Mouse (Mus musculus): Measurements from ENCODE around the gene Gm10198. TPM values are rescaled to one million over a fixed set of nuclear protein-coding genes. Genes with fewer than 3 reads are reported as not detected.

Gm10198 gene
- polyA plus RNA-seq, 1 experiment: not detected

GRCm38 (mm10) chr13:111580054-111580453 lies 12.5 kb upstream of the Gm10198 start:
- no peak overlapping the region for H3K27ac ChIP-seq (ENCODE audit: insufficient read depth, low read length)
- H3K4me1 ChIP-seq (ENCODE audit: control insufficient read depth, insufficient read depth, low read length): no peaks in the 10 kb centered on the region
- H3K4me3 ChIP-seq (ENCODE audit: insufficient read depth, low read length): no peak overlapping the region
- TF ChIP-seq CTCF (IDR thresholded peaks at IDR 0.05; ENCODE audit: extremely low read depth, insufficient read depth, low read length) (no peak), POLR2A (IDR thresholded peaks at IDR 0.05; ENCODE audit: extremely low read depth, insufficient read depth, low read length) (no peak)

- TF ChIP-seq CTCF (IDR thresholded peaks at IDR 0.05; ENCODE audit: extremely low read depth, insufficient read depth, low read length) (no peak), POLR2A (IDR thresholded peaks at IDR 0.05; ENCODE audit: extremely low read depth, insufficient read depth, low read length) (no peak)
- Histone ChIP-seq H3K27ac (ENCODE audit: insufficient read depth, low read length) (no peak overlapping the region), H3K4me3 (ENCODE audit: insufficient read depth, low read length) (no peak overlapping the region), H3K4me1 (ENCODE audit: control insufficient read depth, insufficient read depth, low read length) (no peaks in the 10 kb centered on the region)
Observed at GRCm38 (mm10) chr13:111598111-111598510, 5.5 kb downstream of the Gm10198 start.

- TF ChIP-seq POLR2A (IDR thresholded peaks at IDR 0.05; ENCODE audit: extremely low read depth, insufficient read depth, low read length) (no peak), CTCF (IDR thresholded peaks at IDR 0.05; ENCODE audit: extremely low read depth, insufficient read depth, low read length) (no peak)
- no peaks in the 10 kb centered on the region for H3K4me1 ChIP-seq (ENCODE audit: control insufficient read depth, insufficient read depth, low read length)
Observed at GRCm38 (mm10) chr13:111601383-111601782, 8.8 kb downstream of the Gm10198 start.

GRCm38 (mm10) chr13:111604826-111605225 lies 12.2 kb downstream of the Gm10198 start:
- Histone ChIP-seq H3K27ac (ENCODE audit: insufficient read depth, low read length) (no peak overlapping the region), H3K4me3 (ENCODE audit: insufficient read depth, low read length) (no peak overlapping the region), H3K4me1 (ENCODE audit: control insufficient read depth, insufficient read depth, low read length) (no peaks in the 10 kb centered on the region)
- TF ChIP-seq CTCF (IDR thresholded peaks at IDR 0.05; ENCODE audit: extremely low read depth, insufficient read depth, low read length): no peak
- no peak for TF ChIP-seq POLR2A (IDR thresholded peaks at IDR 0.05; ENCODE audit: extremely low read depth, insufficient read depth, low read length)

More at GRCm38 (mm10) chr13:111601383-111601782, 8.8 kb downstream of the Gm10198 start:
- Histone ChIP-seq H3K4me3 (ENCODE audit: insufficient read depth, low read length) (no peak overlapping the region), H3K27ac (ENCODE audit: insufficient read depth, low read length) (no peak overlapping the region)

GRCm38 (mm10) chr13:111616168-111617125 lies 23.9 kb downstream of the Gm10198 start:
- H3K27ac ChIP-seq (ENCODE audit: insufficient read depth, low read length): no peak overlapping the region
- no peaks in the 10 kb centered on the region for H3K4me1 ChIP-seq (ENCODE audit: control insufficient read depth, insufficient read depth, low read length)
- no peak overlapping the region for H3K4me3 ChIP-seq (ENCODE audit: insufficient read depth, low read length)
- TF ChIP-seq POLR2A (IDR thresholded peaks at IDR 0.05; ENCODE audit: extremely low read depth, insufficient read depth, low read length): no peak
- TF ChIP-seq CTCF (IDR thresholded peaks at IDR 0.05; ENCODE audit: extremely low read depth, insufficient read depth, low read length): no peak

- no peak overlapping the region for H3K4me3 ChIP-seq (ENCODE audit: insufficient read depth, low read length)
- no peak for TF ChIP-seq CTCF (IDR thresholded peaks at IDR 0.05; ENCODE audit: extremely low read depth, insufficient read depth, low read length)
- no peak for TF ChIP-seq POLR2A (IDR thresholded peaks at IDR 0.05; ENCODE audit: extremely low read depth, insufficient read depth, low read length)
Observed at GRCm38 (mm10) chr13:111620433-111620832, 27.8 kb downstream of the Gm10198 start.

GRCm38 (mm10) chr13:111622425-111622824 lies 29.8 kb downstream of the Gm10198 start:
- H3K27ac ChIP-seq (ENCODE audit: insufficient read depth, low read length): no peak overlapping the region
- no peak overlapping the region for H3K4me3 ChIP-seq (ENCODE audit: insufficient read depth, low read length)
- H3K4me1 ChIP-seq (ENCODE audit: control insufficient read depth, insufficient read depth, low read length): no peaks in the 10 kb centered on the region
- no peak for TF ChIP-seq CTCF (IDR thresholded peaks at IDR 0.05; ENCODE audit: extremely low read depth, insufficient read depth, low read length)
- TF ChIP-seq POLR2A (IDR thresholded peaks at IDR 0.05; ENCODE audit: extremely low read depth, insufficient read depth, low read length): no peak

More at GRCm38 (mm10) chr13:111620433-111620832, 27.8 kb downstream of the Gm10198 start:
- Histone ChIP-seq H3K27ac (ENCODE audit: insufficient read depth, low read length) (no peak overlapping the region), H3K4me1 (ENCODE audit: control insufficient read depth, insufficient read depth, low read length) (no peaks in the 10 kb centered on the region)

- H3K4me3 ChIP-seq (ENCODE audit: insufficient read depth, low read length): no peak overlapping the region
- TF ChIP-seq POLR2A (IDR thresholded peaks at IDR 0.05; ENCODE audit: extremely low read depth, insufficient read depth, low read length) (no peak), CTCF (IDR thresholded peaks at IDR 0.05; ENCODE audit: extremely low read depth, insufficient read depth, low read length) (no peak)
- H3K27ac ChIP-seq (ENCODE audit: insufficient read depth, low read length): no peak overlapping the region
- no peaks in the 10 kb centered on the region for H3K4me1 ChIP-seq (ENCODE audit: control insufficient read depth, insufficient read depth, low read length)
Observed at GRCm38 (mm10) chr13:111623112-111623511, 30.5 kb downstream of the Gm10198 start.

GRCm38 (mm10) chr13:111624115-111624514 lies 31.5 kb downstream of the Gm10198 start:
- H3K4me1 ChIP-seq (ENCODE audit: control insufficient read depth, insufficient read depth, low read length): no peaks in the 10 kb centered on the region
- TF ChIP-seq POLR2A (IDR thresholded peaks at IDR 0.05; ENCODE audit: extremely low read depth, insufficient read depth, low read length) (no peak), CTCF (IDR thresholded peaks at IDR 0.05; ENCODE audit: extremely low read depth, insufficient read depth, low read length) (no peak)
- H3K27ac ChIP-seq (ENCODE audit: insufficient read depth, low read length): no peak overlapping the region
- H3K4me3 ChIP-seq (ENCODE audit: insufficient read depth, low read length): no peak overlapping the region
